Mouse (Mus musculus): ENCODE data around the gene Dgcr6. TPM values are rescaled to one million over a fixed set of nuclear protein-coding genes. Genes with fewer than 3 reads are reported as not detected.

The Dgcr6 gene
- polyA plus RNA-seq, 1 experiment from 2014 or later: 149 TPM

DNA sequence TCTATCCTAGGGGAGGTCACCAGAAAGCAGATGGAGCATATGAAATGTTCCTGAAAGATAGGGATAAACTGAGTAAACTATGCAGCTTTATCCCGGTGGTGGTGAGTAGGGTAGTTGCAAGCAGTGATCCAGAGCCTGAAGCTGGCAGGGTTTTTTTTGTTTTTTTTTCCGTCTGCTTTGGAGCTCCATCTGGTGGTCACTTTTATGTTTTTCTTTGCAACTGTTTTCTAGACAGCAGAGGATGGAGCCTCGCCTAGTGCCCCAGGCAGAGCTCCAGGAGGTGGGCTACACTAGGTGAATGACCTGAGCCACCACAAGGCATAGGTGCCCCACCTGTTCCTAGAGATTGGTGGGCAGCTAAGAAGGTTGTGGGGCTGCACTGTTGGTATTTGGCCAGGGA lies 5.0 kb upstream of the Dgcr6 start:
- H3K4me2 ChIP-seq: no peak overlapping the region
- no peak overlapping the region for H3K9ac ChIP-seq
- 0 out of 2 replicates have a peak, but pooled peaks cover under 1% of the 10 kb centered on the region for H3K4me1 ChIP-seq
- peaks cover 4% of the 10 kb centered on the region; the same call in 1 of the 2 replicates for H3K27me3 ChIP-seq
- peak; percentile 64 for ATAC-seq (ENCODE audit: low FRiP score)
- H3K9me3 ChIP-seq: no peaks in the 10 kb centered on the region
- H3K36me3 ChIP-seq (replicated peaks): no peaks in the 10 kb centered on the region
- H3K4me3 ChIP-seq (replicated peaks): no peak overlapping the region
- 5% methylated on average over 3 of the region's 3 CpGs for WGBS
- no peak overlapping the region for H3K27ac ChIP-seq

DNA sequence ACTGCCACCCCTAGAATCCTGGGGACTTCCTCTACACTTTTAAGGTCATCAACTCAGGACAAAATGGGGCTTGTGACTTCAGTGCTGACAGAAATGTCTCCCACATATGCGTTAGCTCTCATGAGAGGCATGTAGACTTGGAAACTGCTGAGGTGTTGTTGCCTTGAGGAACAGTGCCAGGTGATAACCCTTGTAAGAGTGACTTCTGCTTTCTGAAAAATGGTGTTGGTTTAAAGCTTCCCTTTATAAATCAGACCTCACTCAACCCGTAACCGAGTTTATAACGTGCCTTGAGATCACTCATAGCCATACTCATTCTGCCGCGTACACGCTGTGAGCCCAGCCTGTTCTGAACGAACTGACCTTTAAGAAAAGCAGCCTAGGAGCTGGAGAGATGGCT lies 4.6 kb upstream of the Dgcr6 start:
- 75% methylated on average over 8 of the region's 8 CpGs for WGBS
- peaks cover 4% of the 10 kb centered on the region; the same call in 1 of the 2 replicates for H3K27me3 ChIP-seq
- no peaks in the 10 kb centered on the region for H3K36me3 ChIP-seq (replicated peaks)
- no peak; the same call in 1 of the 2 replicates for ATAC-seq (ENCODE audit: low FRiP score)
- H3K4me2 ChIP-seq: no peak overlapping the region
- H3K27ac ChIP-seq: no peak overlapping the region
- 0 out of 2 replicates have a peak, but pooled peaks cover 3% of the 10 kb centered on the region for H3K4me1 ChIP-seq
- no peak overlapping the region for H3K4me3 ChIP-seq (replicated peaks)
- no peaks in the 10 kb centered on the region for H3K9me3 ChIP-seq
- H3K9ac ChIP-seq: no peak overlapping the region

DNA sequence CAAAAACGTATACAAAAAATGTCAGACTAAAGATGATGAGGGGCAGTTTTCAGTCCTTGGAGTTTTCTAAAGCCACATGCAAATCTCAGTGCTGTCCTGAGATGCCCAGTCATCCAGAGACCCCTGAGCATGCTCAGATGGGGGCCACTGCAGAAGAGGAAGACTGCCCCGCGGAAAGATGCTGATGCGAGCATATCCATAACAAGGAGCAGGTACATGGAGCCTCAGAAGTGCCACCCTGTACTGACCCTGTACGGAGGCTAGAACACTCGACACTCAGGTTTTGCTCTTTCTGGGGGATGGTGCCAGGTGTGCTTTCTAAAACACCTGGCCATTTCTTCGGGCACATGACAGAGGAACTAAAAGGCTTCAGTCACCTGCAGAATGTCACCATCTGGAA lies 338 bp upstream of the Dgcr6 start:
- peak; percentile 51; the same call in 1 of the 2 replicates for ATAC-seq (ENCODE audit: low FRiP score)
- H3K9me3 ChIP-seq: no peaks in the 10 kb centered on the region

DNA sequence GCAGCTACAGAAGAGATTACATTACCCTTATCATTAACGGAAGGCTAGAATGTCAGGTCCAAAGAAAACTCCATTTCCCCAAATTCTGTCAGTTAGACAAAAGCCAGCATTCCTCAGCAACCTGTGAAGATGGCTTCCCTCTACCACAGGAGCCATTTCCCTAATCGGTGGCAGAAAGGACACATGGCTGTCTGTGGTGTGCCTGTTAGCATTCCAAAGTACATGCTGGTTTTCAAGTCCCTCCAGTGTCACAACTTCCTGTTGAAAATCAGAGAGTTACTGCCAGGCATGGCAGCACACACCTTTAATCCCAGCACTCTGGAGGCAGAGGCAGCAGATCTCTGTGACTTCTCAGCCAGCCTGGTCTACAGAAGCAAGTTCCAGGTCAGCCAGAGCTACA lies 3.6 kb downstream of the Dgcr6 start:
- H3K4me3 ChIP-seq (replicated peaks): no peak overlapping the region
- WGBS: 79% methylated on average over 2 of the region's 2 CpGs
- no peaks in the 10 kb centered on the region for H3K36me3 ChIP-seq (replicated peaks)
- no peak overlapping the region for H3K27ac ChIP-seq
- no peak for ATAC-seq (ENCODE audit: low FRiP score)
- 0 out of 2 replicates have a peak, but pooled peaks cover 3% of the 10 kb centered on the region for H3K4me1 ChIP-seq
- no peak overlapping the region for H3K9ac ChIP-seq
- no peaks in the 10 kb centered on the region for H3K9me3 ChIP-seq
- no peaks in the 10 kb centered on the region for H3K27me3 ChIP-seq
- no peak overlapping the region for H3K4me2 ChIP-seq

More for the DNA sequence above, 338 bp upstream of the Dgcr6 start:
- Histone ChIP-seq H3K36me3 (replicated peaks) (no peaks in the 10 kb centered on the region), H3K4me2 (no peak overlapping the region), H3K4me1 (0 out of 2 replicates have a peak, but pooled peaks cover 3% of the 10 kb centered on the region), H3K4me3 (replicated peaks) (no peak overlapping the region), H3K27me3 (peaks cover 4% of the 10 kb centered on the region; the same call in 1 of the 2 replicates), H3K27ac (no peak overlapping the region), H3K9ac (no peak overlapping the region)
- 51% methylated on average over 7 of the region's 7 CpGs for WGBS

DNA sequence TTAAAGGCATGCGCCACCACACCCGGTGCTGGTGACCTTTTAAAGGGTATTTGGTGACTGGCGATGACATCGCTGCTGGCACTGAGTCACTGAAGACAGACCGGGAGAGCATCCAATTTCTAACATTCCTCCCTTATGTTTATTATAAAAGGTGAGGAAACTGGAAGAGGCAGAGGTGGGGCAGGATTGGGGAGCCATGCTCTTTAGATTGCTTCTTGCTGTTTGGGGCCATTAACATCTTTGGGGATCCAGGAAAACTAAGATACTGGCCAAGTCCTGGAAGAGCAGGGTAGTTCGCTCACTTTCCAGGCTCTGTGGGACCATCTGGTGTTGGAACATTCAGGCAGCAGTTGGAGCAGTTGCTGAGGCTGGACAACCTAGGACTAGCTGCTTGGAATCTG lies 5.7 kb downstream of the Dgcr6 start:
- no peaks in the 10 kb centered on the region for H3K27me3 ChIP-seq
- no peak overlapping the region for H3K4me2 ChIP-seq
- H3K4me1 ChIP-seq: no peaks in the 10 kb centered on the region
- no peaks in the 10 kb centered on the region for H3K36me3 ChIP-seq (replicated peaks)
- 88% methylated on average over 6 of the region's 6 CpGs for WGBS
- no peaks in the 10 kb centered on the region for H3K9me3 ChIP-seq
- no peak for ATAC-seq (ENCODE audit: low FRiP score)
- H3K27ac ChIP-seq: no peak overlapping the region
- no peak overlapping the region for H3K4me3 ChIP-seq (replicated peaks)
- no peak overlapping the region for H3K9ac ChIP-seq

DNA sequence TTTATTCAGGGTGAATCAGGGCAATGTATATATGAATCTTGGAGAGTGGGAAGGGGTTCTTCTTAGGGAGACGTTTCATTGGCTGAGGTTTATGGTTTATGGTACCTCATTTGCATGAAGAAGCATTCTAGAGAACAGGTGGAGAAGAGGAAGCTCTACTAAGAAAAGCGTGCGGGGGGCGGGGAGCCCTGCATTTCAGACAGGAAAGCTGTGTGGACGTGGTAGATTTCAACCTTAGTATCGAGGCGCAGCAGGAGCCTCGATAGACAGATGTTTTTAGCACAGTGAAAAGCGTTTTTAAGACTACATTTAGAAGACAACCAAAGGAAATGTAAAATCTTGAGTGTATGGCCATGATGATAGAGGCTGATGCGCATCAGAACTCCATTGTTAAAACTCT lies 6.6 kb downstream of the Dgcr6 start:
- H3K27ac ChIP-seq: no peak overlapping the region
- no peak overlapping the region for H3K4me2 ChIP-seq
- H3K4me1 ChIP-seq: no peaks in the 10 kb centered on the region
- WGBS: 81% methylated on average over 10 of the region's 10 CpGs
- no peak overlapping the region for H3K9ac ChIP-seq
- H3K9me3 ChIP-seq: no peaks in the 10 kb centered on the region
- no peaks in the 10 kb centered on the region for H3K36me3 ChIP-seq (replicated peaks)
- H3K4me3 ChIP-seq (replicated peaks): no peak overlapping the region
- no peaks in the 10 kb centered on the region for H3K27me3 ChIP-seq
- ATAC-seq (ENCODE audit: low FRiP score): no peak

DNA sequence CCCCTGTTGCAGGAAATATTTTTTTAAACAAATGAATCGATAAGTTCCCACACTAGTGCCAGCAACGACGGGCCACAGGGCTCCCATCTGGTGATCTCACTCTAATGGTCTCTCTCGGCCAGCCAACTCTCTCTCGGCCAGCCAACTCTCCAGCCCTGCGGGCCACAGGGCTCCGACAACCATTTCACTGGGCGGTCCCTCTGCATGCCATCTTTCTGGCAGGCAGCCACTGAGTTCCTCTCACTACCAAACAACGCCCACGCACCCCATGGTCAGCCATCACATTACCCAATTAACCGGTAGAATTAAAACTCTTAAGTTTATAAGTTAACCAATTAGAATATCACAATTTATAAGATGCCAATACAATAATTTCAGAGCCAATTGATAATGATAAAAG lies 8.5 kb downstream of the Dgcr6 start:
- 84% methylated on average over 11 of the region's 11 CpGs for WGBS
- Histone ChIP-seq H3K27ac (no peak overlapping the region), H3K36me3 (replicated peaks) (no peaks in the 10 kb centered on the region), H3K4me1 (no peaks in the 10 kb centered on the region), H3K4me3 (replicated peaks) (no peak overlapping the region), H3K9ac (no peak overlapping the region), H3K9me3 (no peaks in the 10 kb centered on the region), H3K27me3 (no peaks in the 10 kb centered on the region), H3K4me2 (no peak overlapping the region)
- ATAC-seq (ENCODE audit: low FRiP score): no peak

DNA sequence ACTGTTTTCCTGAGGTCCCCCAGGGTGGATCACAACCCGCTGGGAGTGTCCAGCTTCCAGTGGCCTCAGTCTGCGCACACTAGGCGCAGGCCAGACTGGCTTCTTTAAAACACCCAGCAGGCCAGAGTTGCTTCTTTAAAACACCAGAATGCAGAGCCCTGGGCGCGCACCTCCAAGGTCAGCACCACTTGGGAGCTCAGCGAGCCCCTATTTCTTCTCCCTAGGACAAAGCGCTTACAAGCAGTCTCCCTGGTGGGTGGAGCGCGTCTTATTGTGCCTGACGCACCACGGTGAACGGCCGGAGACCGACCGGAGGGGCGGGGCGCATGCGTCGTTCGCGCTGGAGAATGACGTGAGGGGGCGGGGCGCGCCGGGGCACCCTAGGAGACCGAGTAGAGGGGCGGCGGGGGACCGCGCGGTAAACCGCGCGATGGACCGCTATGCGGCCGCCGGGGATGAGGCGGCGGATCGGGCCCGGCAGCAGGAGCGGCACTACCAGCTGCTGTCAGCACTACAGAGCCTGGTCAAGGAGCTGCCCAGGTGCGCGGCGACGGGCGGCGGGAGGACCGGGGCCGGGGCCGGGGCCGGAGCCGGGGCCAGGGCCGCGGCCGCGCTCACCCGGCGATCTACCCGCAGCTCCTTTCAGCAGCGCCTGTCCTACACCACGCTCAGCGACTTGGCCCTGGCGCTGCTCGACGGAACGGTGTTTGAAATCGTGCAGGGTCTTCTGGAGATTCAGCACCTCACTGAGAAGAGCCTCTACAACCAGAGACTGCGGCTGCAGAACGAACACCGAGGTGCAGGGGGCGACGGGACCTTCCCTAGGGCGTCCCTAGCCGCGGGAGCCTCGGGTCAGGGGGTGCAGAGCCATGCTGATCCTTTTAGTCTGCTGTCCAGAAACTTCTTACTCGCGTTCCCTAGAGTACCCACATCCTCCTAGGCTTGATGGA lies 13.7 kb downstream of the Dgcr6 start:
- peak; percentile 98 for ATAC-seq (ENCODE audit: low FRiP score)
- Histone ChIP-seq H3K9ac (peak overlapping the region; percentile 93), H3K4me3 (replicated peaks) (peak overlapping the region; percentile 93), H3K4me2 (peak overlapping the region; percentile 84), H3K4me1 (peaks cover 20% of the 10 kb centered on the region), H3K36me3 (replicated peaks) (peaks cover 33% of the 10 kb centered on the region), H3K27ac (peak overlapping the region; percentile 96), H3K9me3 (no peaks in the 10 kb centered on the region), H3K27me3 (no peaks in the 10 kb centered on the region)
- WGBS: under 1% methylated on average over 81 of the region's 81 CpGs

DNA sequence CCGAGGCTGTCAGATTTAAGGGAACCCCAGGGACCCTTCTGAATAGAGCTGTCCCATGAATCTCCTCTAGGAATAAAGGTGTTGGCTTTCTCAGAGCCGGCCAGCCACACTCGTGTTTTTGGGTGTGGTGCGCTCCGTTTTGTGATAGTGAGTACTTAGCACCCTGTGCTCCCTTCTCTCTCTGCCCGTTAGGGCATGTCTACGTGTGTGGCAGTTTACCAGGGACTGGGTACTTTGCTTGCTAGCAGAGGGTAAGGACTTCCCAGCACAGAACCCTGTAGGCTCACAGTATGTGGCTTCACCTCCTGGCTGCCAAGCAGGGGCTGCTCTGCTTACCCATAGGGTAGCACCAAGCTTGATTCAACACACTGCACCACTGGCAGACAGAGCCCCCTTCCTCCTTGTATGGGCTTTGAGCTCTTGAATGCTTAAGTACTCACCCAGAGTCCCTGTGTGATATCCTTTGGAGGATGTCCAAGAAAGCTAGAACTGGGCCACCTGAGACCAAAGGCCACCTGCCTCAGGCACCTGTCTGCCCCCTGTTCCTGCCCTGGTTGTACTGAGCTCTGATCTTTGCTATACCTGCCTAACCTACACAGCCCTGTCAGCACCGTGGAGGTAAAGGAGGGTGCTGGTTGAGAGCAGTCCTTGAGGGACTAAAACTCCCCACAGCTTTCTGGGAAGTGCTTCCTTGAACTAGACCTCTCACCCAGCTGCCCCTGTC lies 16.2 kb downstream of the Dgcr6 start:
- 90% methylated on average over 8 of the region's 8 CpGs for WGBS
- no peaks in the 10 kb centered on the region for H3K9me3 ChIP-seq
- H3K36me3 ChIP-seq (replicated peaks): peaks cover 54% of the 10 kb centered on the region
- ATAC-seq (ENCODE audit: low FRiP score): no peak
- H3K27ac ChIP-seq: no peak overlapping the region
- H3K9ac ChIP-seq: no peak overlapping the region
- no peak overlapping the region for H3K4me3 ChIP-seq (replicated peaks)
- H3K4me1 ChIP-seq: peaks cover 20% of the 10 kb centered on the region
- H3K27me3 ChIP-seq: no peaks in the 10 kb centered on the region
- no peak overlapping the region for H3K4me2 ChIP-seq

DNA sequence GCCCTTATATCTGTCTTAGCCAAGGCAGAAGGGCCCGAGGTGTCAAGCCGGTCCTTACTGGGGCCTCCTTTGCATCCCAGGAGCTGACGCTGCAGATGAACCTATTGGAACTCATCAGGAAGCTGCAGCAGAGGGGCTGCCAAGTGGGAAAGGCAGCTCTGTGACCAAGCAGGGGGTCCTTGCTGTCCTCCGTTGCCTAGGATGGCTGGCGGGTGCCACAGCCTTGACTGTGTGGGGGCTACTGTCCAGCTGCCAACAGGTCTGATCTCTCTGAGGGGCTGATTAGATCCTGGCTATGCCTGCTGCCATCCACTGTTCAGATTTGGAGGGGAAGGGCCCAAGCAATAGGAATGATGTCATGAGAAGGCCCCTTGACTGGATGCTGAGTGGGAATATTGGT lies 18.1 kb downstream of the Dgcr6 start:
- H3K27ac ChIP-seq: no peak overlapping the region
- no peak for ATAC-seq (ENCODE audit: low FRiP score)
- no peak overlapping the region for H3K4me2 ChIP-seq
- H3K9me3 ChIP-seq: no peaks in the 10 kb centered on the region
- H3K9ac ChIP-seq: no peak overlapping the region
- H3K27me3 ChIP-seq: no peaks in the 10 kb centered on the region
- WGBS: 85% methylated on average over 5 of the region's 5 CpGs
- no peak overlapping the region for H3K4me3 ChIP-seq (replicated peaks)
- peaks cover 20% of the 10 kb centered on the region for H3K4me1 ChIP-seq
- peaks cover 60% of the 10 kb centered on the region for H3K36me3 ChIP-seq (replicated peaks)

DNA sequence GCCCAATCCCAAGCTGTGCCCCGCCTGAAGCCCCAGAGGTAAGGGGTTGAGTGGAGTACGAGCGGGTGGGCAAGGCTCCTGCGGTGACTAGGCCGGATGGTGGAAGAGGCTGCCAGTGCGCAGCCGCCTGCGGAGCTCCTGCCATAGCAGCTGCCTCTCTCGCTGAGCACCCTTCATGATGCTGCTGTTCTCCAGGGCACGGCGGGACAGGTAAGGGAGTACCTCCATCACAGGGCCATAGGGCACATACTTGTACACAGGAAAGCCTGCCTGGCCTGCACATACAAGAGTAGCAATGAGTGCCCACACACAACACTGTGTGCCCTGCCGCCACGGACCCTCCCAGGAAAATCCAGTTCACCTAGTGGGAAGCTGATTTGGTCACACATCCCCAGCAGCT lies 19.4 kb downstream of the Dgcr6 start:
- H3K9ac ChIP-seq: no peak overlapping the region

DNA sequence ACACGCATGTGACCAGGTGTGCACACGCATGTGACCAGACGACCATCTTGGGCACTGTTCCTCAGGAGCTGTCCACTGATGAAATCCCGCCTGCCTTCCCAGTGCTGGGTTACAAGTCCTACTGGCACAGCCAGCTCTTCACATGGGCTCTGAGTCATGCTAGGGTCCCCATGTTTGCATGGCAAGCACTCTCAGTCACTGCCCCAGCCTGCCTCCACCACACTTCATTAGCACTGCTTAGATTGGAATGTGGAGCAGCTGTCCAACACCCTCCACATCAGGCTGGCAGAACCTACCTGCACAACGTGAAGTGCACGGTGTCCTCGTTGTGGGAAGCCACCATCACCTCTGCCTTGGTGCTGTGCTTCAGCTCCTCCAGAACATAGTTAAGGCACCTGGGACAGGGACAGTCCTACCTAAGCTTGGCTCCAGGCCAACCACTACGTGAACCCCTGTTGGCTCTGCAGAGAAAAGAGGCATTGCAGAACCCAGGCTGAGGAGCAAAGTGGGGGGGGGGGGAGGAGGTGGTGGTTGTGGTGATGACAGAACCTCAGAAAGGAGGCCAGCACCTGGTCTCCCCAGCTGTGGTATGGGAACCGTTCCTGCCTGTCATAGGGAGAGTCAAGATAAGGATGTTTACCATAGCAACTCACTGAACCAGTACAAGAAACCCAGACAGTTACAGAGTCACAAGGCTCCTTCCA lies 20.8 kb downstream of the Dgcr6 start:
- peaks cover 56% of the 10 kb centered on the region for H3K36me3 ChIP-seq (replicated peaks)
- H3K9ac ChIP-seq: no peak overlapping the region
- H3K4me2 ChIP-seq: no peak overlapping the region
- no peak overlapping the region for H3K4me3 ChIP-seq (replicated peaks)
- no peak overlapping the region for H3K27ac ChIP-seq
- WGBS: 89% methylated on average over 9 of the region's 9 CpGs
- H3K9me3 ChIP-seq: no peaks in the 10 kb centered on the region
- peaks cover 7% of the 10 kb centered on the region for H3K4me1 ChIP-seq
- no peak for ATAC-seq (ENCODE audit: low FRiP score)
- H3K27me3 ChIP-seq: no peaks in the 10 kb centered on the region

More for the DNA sequence above, 19.4 kb downstream of the Dgcr6 start:
- Histone ChIP-seq H3K4me1 (peaks cover 17% of the 10 kb centered on the region), H3K36me3 (replicated peaks) (peaks cover 60% of the 10 kb centered on the region), H3K4me3 (replicated peaks) (no peak overlapping the region), H3K27ac (no peak overlapping the region), H3K4me2 (no peak overlapping the region), H3K9me3 (no peaks in the 10 kb centered on the region), H3K27me3 (no peaks in the 10 kb centered on the region)
- no peak for ATAC-seq (ENCODE audit: low FRiP score)
- 90% methylated on average over 13 of the region's 13 CpGs for WGBS
